Mouse (Mus musculus): ENCODE measurements around the gene Rcc2.

DNA sequence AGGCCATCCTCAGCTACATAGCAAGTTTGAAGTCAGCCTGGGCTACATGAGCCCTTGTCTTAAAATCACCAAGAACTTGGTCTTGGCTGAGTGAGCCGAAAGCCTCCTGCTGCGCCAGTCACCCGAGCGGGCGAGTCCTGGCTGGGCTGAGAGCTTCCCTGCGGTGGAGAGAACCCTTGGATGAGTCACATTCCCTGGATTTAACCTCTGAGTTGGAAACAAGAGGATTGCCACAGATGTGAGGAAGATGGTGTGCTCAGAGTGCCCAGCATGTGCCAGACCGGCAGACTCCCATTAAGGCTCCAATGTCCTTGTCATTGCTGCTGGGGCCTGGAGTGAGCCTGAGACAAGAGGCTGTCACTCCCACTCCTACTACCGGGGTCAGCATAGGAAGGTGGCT, 32.5 kb upstream of the Rcc2 start:
- no peak for TF ChIP-seq CTCF (IDR thresholded peaks at IDR 0.05; ENCODE audit: low read depth)
- TF ChIP-seq EP300 (IDR thresholded peaks at IDR 0.05; ENCODE audit: low read depth): no peak

Measured in liver, postnatal 0 days (tissue).